Mouse (Mus musculus) olfactory bulb, adult 2 months (tissue): ENCODE measurements at regions not wholly inside any gene's neighbourhood (a gene's known extent, or its start where the extent isn't known, plus 50 kb on each side); places are given as distances from the start of the nearest gene placed in this dataset.

Experiments used
- CTCF ChIP-seq: fragments of 200-500 bp; IDR thresholded peaks from 2 replicates; pipeline ENCODE4 v1.5.1; 2012; ENCODE audit warnings: low read depth, mild to moderate bottlenecking, low read length, moderate library complexity; ENCODE audit not compliant: insufficient read depth
- POLR2A ChIP-seq: fragments of 200-500 bp; IDR thresholded peaks from 2 replicates; pipeline ENCODE4 v1.6.1; 2012; ENCODE audit warnings: mild to moderate bottlenecking, low read depth, low read length, moderate library complexity; ENCODE audit not compliant: insufficient read depth

DNA sequence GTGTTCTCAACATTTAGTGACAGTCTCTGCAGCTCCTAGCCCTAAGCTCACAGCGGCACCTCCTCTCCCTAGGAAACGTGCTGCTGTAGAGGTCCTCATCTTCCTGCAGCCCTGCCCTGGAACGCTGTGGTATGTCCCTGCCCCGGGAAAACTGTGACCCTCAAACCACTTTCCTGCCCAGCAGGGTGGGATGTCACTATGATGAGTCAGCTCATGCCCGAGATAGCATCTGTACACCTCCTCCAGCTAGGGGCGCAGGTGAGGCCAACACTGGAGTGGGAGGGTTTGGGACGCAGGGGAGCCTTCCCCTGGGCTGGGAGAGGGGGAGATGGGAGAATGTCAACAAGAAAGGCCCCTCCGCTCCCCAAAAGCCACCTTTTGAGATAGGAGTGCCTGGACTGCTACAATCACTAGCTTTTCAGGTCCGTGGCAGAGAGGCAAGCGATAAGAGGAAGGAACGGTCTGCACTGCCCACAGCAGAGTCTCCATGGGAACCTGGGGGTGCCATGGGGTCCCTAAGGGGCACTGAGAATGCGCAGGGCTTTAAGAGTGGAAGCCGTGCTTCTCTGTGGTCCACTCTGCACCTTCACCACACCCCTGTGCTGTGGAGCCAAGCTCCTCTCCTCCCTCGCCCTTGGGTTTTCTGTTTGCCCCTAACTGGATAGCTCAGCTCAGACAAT lies 80.5 kb upstream of the Hand1 start:
- TF ChIP-seq CTCF, result no peak
- no peak for TF ChIP-seq POLR2A
